Mouse (Mus musculus): Measurements from ENCODE around the gene Lyl1. TPM values are rescaled to one million over a fixed set of nuclear protein-coding genes. Genes with fewer than 3 reads are reported as not detected.

Lyl1 gene
- polyA plus RNA-seq, 1 experiment from 2014 or later: 22.9 TPM

DNA sequence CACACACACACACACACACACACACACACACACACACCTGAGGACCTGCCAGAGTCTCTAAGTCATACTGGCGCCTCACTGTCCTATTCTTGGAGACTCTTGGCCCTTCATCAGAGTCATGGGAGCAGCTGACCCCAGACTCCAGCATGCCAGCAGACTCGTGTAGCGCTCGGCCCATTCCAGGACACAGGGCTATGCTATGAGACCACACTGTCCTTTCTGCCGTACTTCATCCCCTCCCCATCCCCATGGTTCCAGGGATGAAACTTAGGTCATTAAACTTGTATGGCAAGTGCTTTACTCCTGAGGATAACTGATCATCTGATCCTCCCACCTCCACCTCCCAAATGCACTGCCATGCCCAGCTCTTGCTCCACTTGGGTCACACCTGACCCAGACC lies 17.2 kb downstream of the Lyl1 start:
- Histone ChIP-seq H3K4me1 (ENCODE audit: control insufficient read depth, insufficient read depth, low read length) (peaks cover 22% of the 10 kb centered on the region), H3K4me2 (no peak overlapping the region), H3K9me3 (replicated peaks; ENCODE audit: control insufficient read depth, low read length) (no peaks in the 10 kb centered on the region), H3K4me3 (ENCODE audit: low read depth, low read length) (no peak overlapping the region), H3K36me3 (ENCODE audit: control insufficient read depth, insufficient read depth, low read length) (no peaks in the 10 kb centered on the region), H3K9ac (ENCODE audit: low read depth, low read length) (no peak overlapping the region), H3K27me3 (ENCODE audit: control insufficient read depth, insufficient read depth, low read length) (peaks cover 56% of the 10 kb centered on the region), H3K27ac (ENCODE audit: low read depth, low read length) (no peak overlapping the region)
- no peak for ATAC-seq (replicated peaks; ENCODE audit: insufficient number of reproducible peaks, low FRiP score, low TSS enrichment)
- WGBS (ENCODE audit: insufficient replicate concordance): 81% methylated on average over 5 of the region's 5 CpGs

DNA sequence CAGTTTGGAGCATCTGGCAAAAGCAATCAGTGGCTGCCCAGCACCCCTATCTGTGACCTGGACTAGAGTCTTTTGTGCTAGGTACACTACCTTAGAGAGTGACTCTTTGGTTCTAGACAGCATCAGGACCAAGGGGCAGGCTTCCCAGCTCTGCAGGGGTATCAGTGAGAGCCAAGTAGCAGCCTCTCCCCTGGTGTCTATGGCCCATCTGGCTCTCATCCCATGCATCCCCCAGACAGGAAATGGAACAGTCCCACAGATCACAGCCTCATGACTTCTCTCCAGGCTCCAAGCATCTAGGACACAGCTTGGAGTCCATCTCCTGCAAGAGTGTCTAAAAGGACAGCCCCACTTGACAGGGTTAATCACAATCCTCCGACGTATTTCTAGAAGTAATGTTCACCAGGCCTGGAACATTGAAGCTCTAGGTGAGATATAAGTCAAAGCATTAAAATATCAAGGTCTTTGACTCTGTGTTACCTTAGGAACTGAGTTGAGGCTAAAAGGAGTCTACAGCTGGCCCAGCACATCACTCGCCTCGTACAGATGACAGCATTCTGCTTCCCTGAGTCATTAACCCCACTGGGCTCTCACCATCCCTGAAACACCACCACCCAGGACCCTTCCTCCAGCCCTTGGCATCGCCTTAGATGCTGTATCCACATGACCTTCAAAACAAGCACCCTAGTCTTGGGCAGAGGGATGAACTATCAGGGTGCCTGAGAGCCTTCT lies 17.9 kb downstream of the Lyl1 start:
- Histone ChIP-seq H3K9me3 (replicated peaks; ENCODE audit: control insufficient read depth, low read length) (no peaks in the 10 kb centered on the region), H3K27ac (ENCODE audit: low read depth, low read length) (no peak overlapping the region), H3K9ac (ENCODE audit: low read depth, low read length) (no peak overlapping the region), H3K36me3 (ENCODE audit: control insufficient read depth, insufficient read depth, low read length) (no peaks in the 10 kb centered on the region), H3K4me1 (ENCODE audit: control insufficient read depth, insufficient read depth, low read length) (peaks cover 28% of the 10 kb centered on the region), H3K4me3 (ENCODE audit: low read depth, low read length) (no peak overlapping the region), H3K4me2 (no peak overlapping the region), H3K27me3 (ENCODE audit: control insufficient read depth, insufficient read depth, low read length) (peaks cover 51% of the 10 kb centered on the region)
- WGBS (ENCODE audit: insufficient replicate concordance): 80% methylated on average over 5 of the region's 5 CpGs
- no peak for ATAC-seq (replicated peaks; ENCODE audit: insufficient number of reproducible peaks, low FRiP score, low TSS enrichment)

DNA sequence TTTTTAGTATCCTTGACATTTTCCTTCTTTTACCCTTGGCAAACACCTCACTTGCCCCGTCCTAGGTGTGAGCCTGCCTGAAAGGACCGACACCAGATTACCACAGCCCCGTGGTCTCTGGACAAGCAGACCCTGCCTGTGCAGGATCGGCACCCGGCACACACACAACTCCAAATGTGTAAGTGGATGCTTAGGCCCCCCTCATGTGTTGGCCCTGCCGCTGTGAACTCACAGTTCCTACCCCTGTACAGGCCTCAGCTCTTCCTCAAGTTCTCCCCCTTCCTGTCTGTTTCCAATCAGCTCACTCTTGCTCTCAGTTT lies 21.2 kb downstream of the Lyl1 start:
- Histone ChIP-seq H3K9ac (ENCODE audit: low read depth, low read length) (peak overlapping the region; percentile 61), H3K36me3 (ENCODE audit: control insufficient read depth, insufficient read depth, low read length) (no peaks in the 10 kb centered on the region), H3K4me3 (ENCODE audit: low read depth, low read length) (peak overlapping the region; percentile 34), H3K27me3 (ENCODE audit: control insufficient read depth, insufficient read depth, low read length) (peaks cover 22% of the 10 kb centered on the region), H3K9me3 (replicated peaks; ENCODE audit: control insufficient read depth, low read length) (no peaks in the 10 kb centered on the region), H3K27ac (ENCODE audit: low read depth, low read length) (peak overlapping the region; percentile 90), H3K4me2 (peak overlapping the region; percentile 57), H3K4me1 (ENCODE audit: control insufficient read depth, insufficient read depth, low read length) (peaks cover 51% of the 10 kb centered on the region)
- peak; percentile 6; the same call in 1 of the 2 replicates for ATAC-seq (replicated peaks; ENCODE audit: insufficient number of reproducible peaks, low FRiP score, low TSS enrichment)
- 64% methylated on average over 6 of the region's 6 CpGs for WGBS (ENCODE audit: insufficient replicate concordance)

DNA sequence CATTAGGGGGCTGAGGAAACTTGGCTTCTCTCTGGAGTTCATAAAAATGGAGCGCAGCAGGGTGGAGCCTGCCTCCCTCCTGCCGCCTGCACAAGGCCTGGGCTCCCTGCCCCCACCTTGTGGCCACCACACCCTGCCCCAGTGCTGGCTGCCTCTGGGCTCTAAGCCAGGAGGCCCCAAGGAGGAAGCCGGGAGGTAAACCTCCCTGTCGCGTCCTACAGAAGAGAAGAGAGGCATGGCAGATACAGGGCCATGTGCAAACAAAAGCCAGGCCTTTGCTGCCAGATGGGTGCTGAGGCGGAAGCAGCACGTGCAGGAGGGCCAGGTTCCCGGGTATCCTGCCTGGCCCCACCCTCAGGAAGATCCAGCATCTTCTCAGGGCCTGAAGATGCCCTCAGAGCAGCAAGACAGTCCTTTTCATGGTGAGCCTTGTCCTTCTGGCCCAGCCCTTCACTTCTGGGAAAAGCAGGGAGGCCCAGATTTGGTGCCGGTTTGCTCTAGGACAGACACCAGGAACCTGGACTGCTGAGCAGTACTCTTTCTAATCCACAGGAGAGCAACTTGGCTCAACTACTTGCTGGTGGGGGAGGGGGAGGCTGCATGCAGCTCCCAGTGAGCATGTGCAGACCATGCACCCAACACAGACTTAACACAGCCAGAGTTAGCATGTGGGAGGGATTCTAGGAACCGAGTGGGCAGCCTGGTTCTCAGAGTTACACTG lies 21.8 kb downstream of the Lyl1 start, which contains the start of gene G430095P16Rik:
TSS of gene G430095P16Rik (plus strand) at position 158 of the 721 bp plus-strand sequence.
- ATAC-seq (replicated peaks; ENCODE audit: insufficient number of reproducible peaks, low FRiP score, low TSS enrichment): peak; percentile 86
- H3K27me3 ChIP-seq (ENCODE audit: control insufficient read depth, insufficient read depth, low read length): peaks cover 19% of the 10 kb centered on the region
- H3K9ac ChIP-seq (ENCODE audit: low read depth, low read length): peak within 1 kb of the TSS; percentile 61
- peaks cover 55% of the 10 kb centered on the region for H3K4me1 ChIP-seq (ENCODE audit: control insufficient read depth, insufficient read depth, low read length)
- WGBS (ENCODE audit: insufficient replicate concordance): 12% methylated on average over 10 of the region's 10 CpGs
- no peaks in the 10 kb centered on the region for H3K9me3 ChIP-seq (replicated peaks; ENCODE audit: control insufficient read depth, low read length)
- peak within 1 kb of the TSS; percentile 57 for H3K4me2 ChIP-seq
- no peaks in the 10 kb centered on the region for H3K36me3 ChIP-seq (ENCODE audit: control insufficient read depth, insufficient read depth, low read length)
- peak within 1 kb of the TSS; percentile 34 for H3K4me3 ChIP-seq (ENCODE audit: low read depth, low read length)
- peak within 1 kb of the TSS; percentile 90 for H3K27ac ChIP-seq (ENCODE audit: low read depth, low read length)

DNA sequence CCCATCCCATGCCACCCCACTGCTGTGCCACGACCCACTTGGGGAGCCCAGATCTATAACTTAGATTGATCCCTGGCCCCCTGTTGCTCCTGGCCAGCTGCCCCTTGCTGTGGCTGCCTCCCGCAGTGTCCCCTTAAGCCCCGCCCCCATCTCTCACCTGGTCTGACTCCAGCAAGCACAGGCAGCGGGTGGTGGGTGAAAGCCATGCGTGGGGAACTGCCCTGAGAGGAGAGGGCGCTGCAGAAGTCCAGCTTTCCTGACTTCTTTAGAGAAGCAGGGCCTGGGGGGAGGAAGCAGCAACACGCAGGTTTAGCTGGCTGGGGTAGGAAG lies 22.3 kb downstream of the Lyl1 start:
- Histone ChIP-seq H3K9me3 (replicated peaks; ENCODE audit: control insufficient read depth, low read length) (no peaks in the 10 kb centered on the region), H3K36me3 (ENCODE audit: control insufficient read depth, insufficient read depth, low read length) (no peaks in the 10 kb centered on the region), H3K4me1 (ENCODE audit: control insufficient read depth, insufficient read depth, low read length) (peaks cover 56% of the 10 kb centered on the region), H3K27me3 (ENCODE audit: control insufficient read depth, insufficient read depth, low read length) (peaks cover 17% of the 10 kb centered on the region), H3K4me3 (ENCODE audit: low read depth, low read length) (peak overlapping the region; percentile 34), H3K27ac (ENCODE audit: low read depth, low read length) (peak overlapping the region; percentile 90), H3K9ac (ENCODE audit: low read depth, low read length) (peak overlapping the region; percentile 61), H3K4me2 (peak overlapping the region; percentile 57)
- 20% methylated on average over 7 of the region's 7 CpGs for WGBS (ENCODE audit: insufficient replicate concordance)
- no peak for ATAC-seq (replicated peaks; ENCODE audit: insufficient number of reproducible peaks, low FRiP score, low TSS enrichment)

DNA sequence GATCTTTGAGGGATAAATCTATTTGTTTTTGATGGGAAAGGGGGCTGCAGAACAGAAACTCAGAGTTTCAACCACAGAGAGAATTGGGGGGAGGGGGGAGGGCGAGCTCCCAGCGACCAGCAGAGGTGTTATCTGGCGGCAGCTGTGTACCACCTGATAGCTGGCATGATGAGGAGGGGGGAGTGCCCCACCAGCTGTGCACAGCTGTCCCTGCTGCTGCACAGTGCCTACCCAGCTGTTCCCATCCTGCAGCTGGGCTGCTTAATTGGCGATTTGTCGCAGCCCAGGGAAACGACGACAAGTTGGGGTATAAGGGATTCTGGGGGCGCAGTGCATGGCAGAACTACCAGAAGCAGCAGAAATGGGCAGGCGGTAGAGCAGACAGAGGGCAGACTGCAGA lies 23.4 kb downstream of the Lyl1 start:
- no peaks in the 10 kb centered on the region for H3K36me3 ChIP-seq (ENCODE audit: control insufficient read depth, insufficient read depth, low read length)
- peak overlapping the region; percentile 61; the same call in 1 of the 2 replicates for H3K9ac ChIP-seq (ENCODE audit: low read depth, low read length)
- ATAC-seq (replicated peaks; ENCODE audit: insufficient number of reproducible peaks, low FRiP score, low TSS enrichment): no peak
- WGBS (ENCODE audit: insufficient replicate concordance): 35% methylated on average over 9 of the region's 9 CpGs
- H3K9me3 ChIP-seq (replicated peaks; ENCODE audit: control insufficient read depth, low read length): no peaks in the 10 kb centered on the region
- H3K27me3 ChIP-seq (ENCODE audit: control insufficient read depth, insufficient read depth, low read length): peaks cover 9% of the 10 kb centered on the region
- peak overlapping the region; percentile 71 for H3K27ac ChIP-seq (ENCODE audit: low read depth, low read length)
- H3K4me2 ChIP-seq: peak overlapping the region; percentile 57
- H3K4me1 ChIP-seq (ENCODE audit: control insufficient read depth, insufficient read depth, low read length): peaks cover 64% of the 10 kb centered on the region
- H3K4me3 ChIP-seq (ENCODE audit: low read depth, low read length): peak overlapping the region; percentile 1; the same call in 1 of the 2 replicates

DNA sequence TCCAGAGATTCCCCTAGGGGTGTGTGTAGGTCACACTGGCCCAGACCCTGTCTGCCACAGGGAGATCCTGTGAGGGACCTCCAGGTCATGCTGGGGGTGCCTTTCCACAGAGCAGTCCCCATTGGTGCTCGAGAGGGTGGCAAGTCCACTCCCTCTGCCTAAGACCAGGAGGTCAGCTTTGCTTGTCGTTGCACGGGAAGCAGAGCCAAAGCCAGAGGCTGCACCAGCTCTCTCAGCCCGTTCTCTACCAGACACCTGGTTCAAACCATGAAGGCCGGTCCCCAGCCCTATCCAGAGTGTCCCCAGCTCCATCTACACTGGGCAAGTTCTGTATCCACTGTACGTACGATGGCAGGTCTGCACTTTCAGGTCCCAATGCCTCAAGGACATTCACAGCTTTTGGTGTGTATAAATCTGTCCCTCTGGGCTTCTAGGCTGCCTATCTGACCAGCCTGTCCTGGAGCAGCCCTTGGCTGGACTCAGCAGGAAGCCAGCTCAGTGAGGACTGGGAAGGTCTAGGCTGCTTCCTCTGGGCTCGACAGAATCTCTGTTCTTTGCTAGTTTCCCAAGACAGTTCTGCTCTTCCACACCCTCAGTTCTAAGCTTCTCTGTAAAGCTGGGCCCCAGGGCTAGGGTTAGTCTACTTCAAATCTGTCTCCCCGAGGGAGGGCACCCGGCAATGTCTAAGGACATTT lies 24.1 kb downstream of the Lyl1 start:
- H3K9me3 ChIP-seq (replicated peaks; ENCODE audit: control insufficient read depth, low read length): no peaks in the 10 kb centered on the region
- peaks cover 71% of the 10 kb centered on the region for H3K4me1 ChIP-seq (ENCODE audit: control insufficient read depth, insufficient read depth, low read length)
- peak overlapping the region; percentile 57 for H3K4me2 ChIP-seq
- peak overlapping the region; percentile 61 for H3K9ac ChIP-seq (ENCODE audit: low read depth, low read length)
- H3K4me3 ChIP-seq (ENCODE audit: low read depth, low read length): peak overlapping the region; percentile 2; the same call in 1 of the 2 replicates
- WGBS (ENCODE audit: insufficient replicate concordance): 51% methylated on average over 10 of the region's 10 CpGs
- H3K27me3 ChIP-seq (ENCODE audit: control insufficient read depth, insufficient read depth, low read length): 0 out of 2 replicates have a peak, but pooled peaks cover 3% of the 10 kb centered on the region
- H3K27ac ChIP-seq (ENCODE audit: low read depth, low read length): peak overlapping the region; percentile 71
- H3K36me3 ChIP-seq (ENCODE audit: control insufficient read depth, insufficient read depth, low read length): no peaks in the 10 kb centered on the region
- ATAC-seq (replicated peaks; ENCODE audit: insufficient number of reproducible peaks, low FRiP score, low TSS enrichment): no peak

DNA sequence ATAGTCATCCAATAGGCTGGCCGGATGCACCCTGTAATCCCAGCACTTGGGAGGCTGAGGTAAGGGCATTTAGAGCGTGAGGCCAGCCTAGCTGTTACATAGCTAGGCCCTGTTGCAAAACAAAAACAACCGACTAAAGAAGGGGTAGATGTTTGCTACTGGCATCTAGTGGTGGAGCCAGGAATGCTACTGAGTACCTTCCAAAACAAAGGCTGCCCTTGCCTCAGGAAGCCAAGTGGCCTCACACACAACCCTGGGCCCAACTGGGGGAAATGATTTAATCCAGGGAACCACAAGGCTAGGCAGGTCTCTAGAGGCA lies 24.6 kb downstream of the Lyl1 start:
- ATAC-seq (replicated peaks; ENCODE audit: insufficient number of reproducible peaks, low FRiP score, low TSS enrichment): no peak
- Histone ChIP-seq H3K27ac (ENCODE audit: low read depth, low read length) (peak overlapping the region; percentile 71), H3K9me3 (replicated peaks; ENCODE audit: control insufficient read depth, low read length) (no peaks in the 10 kb centered on the region), H3K4me2 (peak overlapping the region; percentile 57), H3K36me3 (ENCODE audit: control insufficient read depth, insufficient read depth, low read length) (no peaks in the 10 kb centered on the region), H3K4me3 (ENCODE audit: low read depth, low read length) (0 out of 2 replicates have a peak overlapping the region, but pooled peaks have one; percentile 2), H3K27me3 (ENCODE audit: control insufficient read depth, insufficient read depth, low read length) (0 out of 2 replicates have a peak, but pooled peaks cover 3% of the 10 kb centered on the region), H3K4me1 (ENCODE audit: control insufficient read depth, insufficient read depth, low read length) (peaks cover 76% of the 10 kb centered on the region), H3K9ac (ENCODE audit: low read depth, low read length) (peak overlapping the region; percentile 61; the same call in 1 of the 2 replicates)
- 18% methylated on average over 3 of the region's 3 CpGs for WGBS (ENCODE audit: insufficient replicate concordance)

Measured in heart, embryonic 11.5 days (tissue).